Mouse (Mus musculus) kidney, postnatal 14 days (tissue): ENCODE results near the gene Manbal.

Source experiments
- DNase-seq: peaks from one replicate; pipeline ENCODE4 v3.0.0; 2022; ENCODE audit warnings: mixed read lengths

Gene Manbal

GRCm38 (mm10) chr2:157417229-157417628, 49.8 kb downstream of the Manbal start:
- no peak for DNase-seq

GRCm38 (mm10) chr2:157418206-157418605, 50.8 kb downstream of the Manbal start, which contains the start of gene Src:
Gene Src (plus strand): TSS chr2:157418444.
- DNase-seq = no peak

- no peak for DNase-seq
Observed at GRCm38 (mm10) chr2:157418609-157419071, 51.2 kb downstream of the Manbal start.

- no peak for DNase-seq
Observed at GRCm38 (mm10) chr2:157419506-157419905, 52.1 kb downstream of the Manbal start.

GRCm38 (mm10) chr2:157420404-157420803, 53.0 kb downstream of the Manbal start:
- DNase-seq = no peak

GRCm38 (mm10) chr2:157422062-157422655, 54.8 kb downstream of the Manbal start:
- DNase-seq = no peak

- DNase-seq = peak; percentile 87
Observed at GRCm38 (mm10) chr2:157422854-157423705, 55.7 kb downstream of the Manbal start.

GRCm38 (mm10) chr2:157423706-157424125, 56.3 kb downstream of the Manbal start:
- DNase-seq = no peak

GRCm38 (mm10) chr2:157424126-157424903, 56.9 kb downstream of the Manbal start:
- DNase-seq = peak; percentile 66

GRCm38 (mm10) chr2:157424904-157425642, 57.7 kb downstream of the Manbal start:
- DNase-seq = no peak

GRCm38 (mm10) chr2:157425643-157425988, 58.2 kb downstream of the Manbal start:
- no peak for DNase-seq

- DNase-seq = peak; percentile 55
Observed at GRCm38 (mm10) chr2:157426171-157426570, 58.8 kb downstream of the Manbal start.

- no peak for DNase-seq
Observed at GRCm38 (mm10) chr2:157427164-157427563, 59.8 kb downstream of the Manbal start.

- DNase-seq = no peak
Observed at GRCm38 (mm10) chr2:157428351-157429139, 61.2 kb downstream of the Manbal start.

- DNase-seq = no peak
Observed at GRCm38 (mm10) chr2:157429735-157430134, 62.3 kb downstream of the Manbal start.

GRCm38 (mm10) chr2:157430667-157431429, 63.5 kb downstream of the Manbal start:
- DNase-seq = no peak

GRCm38 (mm10) chr2:157431912-157432311, 64.5 kb downstream of the Manbal start:
- DNase-seq = no peak

GRCm38 (mm10) chr2:157432476-157432875, 65.1 kb downstream of the Manbal start:
- peak; percentile 46 for DNase-seq

GRCm38 (mm10) chr2:157434041-157434440, 66.6 kb downstream of the Manbal start:
- peak; percentile 43 for DNase-seq

GRCm38 (mm10) chr2:157434497-157434896, 67.1 kb downstream of the Manbal start:
- peak; percentile 58 for DNase-seq

GRCm38 (mm10) chr2:157436496-157436895, 69.1 kb downstream of the Manbal start:
- DNase-seq = no peak
